ENCODE assay signal across 8 mouse cellular contexts in genomic region chrX:134750764-134751592, GRCm38 (mm10). TPM values are rescaled to one million over a fixed set of nuclear protein-coding genes. Genes with fewer than 3 reads are reported as not detected.
A peak's percentile ranks its signal among the peaks of the same experiment; 100 is the strongest.
DNase-seq lines count a peak whose midpoint lies in the region; ATAC-seq and TF ChIP-seq lines count a peak whose summit lies in the region.

Gene Armcx6 (minus strand): TSS chrX:134751417.

- peak; percentile 91 for ATAC-seq in G1E (ENCODE audit: extremely low read depth, insufficient number of reproducible peaks, low FRiP score, poor library complexity, severe bottlenecking)
- peak; percentile 92 for ATAC-seq in cerebellum, adult (ENCODE audit: insufficient number of reproducible peaks, low FRiP score, low TSS enrichment)
- peak; percentile 96 for ATAC-seq in forebrain, embryonic 14.5 days
- ATAC-seq in neural tube, embryonic 15.5 days (ENCODE audit: low FRiP score): peak; percentile 94

- H3K27me3 ChIP-seq in G1E (ENCODE audit: insufficient read depth, low read length): 0 out of 2 replicates have a peak, but pooled peaks cover 5% of the 10 kb centered on the region
- H3K27me3 ChIP-seq in forebrain, embryonic 14.5 days (replicated peaks; ENCODE audit: control insufficient read depth, insufficient read depth, low read length): no peaks in the 10 kb centered on the region
- H3K27me3 ChIP-seq in neural tube, embryonic 15.5 days (replicated peaks): 0 out of 2 replicates have a peak, but pooled peaks cover 2% of the 10 kb centered on the region

- peak within 1 kb of the TSS; percentile 57 for H3K4me2 ChIP-seq in forebrain, embryonic 14.5 days (ENCODE audit: low read length)
- H3K4me2 ChIP-seq in neural tube, embryonic 15.5 days: peak within 1 kb of the TSS; percentile 56

- peak within 1 kb of the TSS; percentile 65 for H3K27ac ChIP-seq in forebrain, embryonic 14.5 days (ENCODE audit: low read depth, low read length)
- peak within 1 kb of the TSS; percentile 83 for H3K27ac ChIP-seq in neural tube, embryonic 15.5 days (replicated peaks)

- no peak for TF ChIP-seq POLR2A in lung, adult 2 months (IDR thresholded peaks at IDR 0.05; ENCODE audit: borderline replicate concordance, extremely low read depth, low read depth, low read length)

- no peaks in the 10 kb centered on the region for H3K36me3 ChIP-seq in G1E (replicated peaks)
- H3K36me3 ChIP-seq in forebrain, embryonic 14.5 days (ENCODE audit: control insufficient read depth, insufficient read depth, low read length): no peaks in the 10 kb centered on the region
- H3K36me3 ChIP-seq in neural tube, embryonic 15.5 days: no peaks in the 10 kb centered on the region

- 32% methylated on average over 35 of the region's 36 CpGs for WGBS in forebrain, embryonic 14.5 days
- 29% methylated on average over 36 of the region's 36 CpGs for WGBS in lung, adult 2 months
- WGBS in neural tube, embryonic 15.5 days: 20% methylated on average over 32 of the region's 36 CpGs

- DNase-seq in G1E (ENCODE audit: low spot score): no peak
- peak; percentile 90 for DNase-seq in forebrain, embryonic 14.5 days (ENCODE audit: low spot score)
- DNase-seq in heart, postnatal 10 days: peak; percentile 69 to 71
- peak; percentile 77 to 86 for DNase-seq in kidney, postnatal 4 days
- DNase-seq in lung, adult 2 months: peak; percentile 28
- DNase-seq in thymus, adult 18-20 months: peak; percentile 64 to 65

- intact Hi-C loops in heart, postnatal 10 days (cut with DNase I): loop anchor here (5.0 kb wide), 1 partner anchor 56 kb away; the partner anchor contains the start of gene Armcx2

- H3K9ac ChIP-seq in forebrain, embryonic 14.5 days (ENCODE audit: low read length): peak within 1 kb of the TSS; percentile 69
- H3K9ac ChIP-seq in neural tube, embryonic 15.5 days (replicated peaks): peak within 1 kb of the TSS; percentile 59

- H3K4me3 ChIP-seq in G1E (ENCODE audit: low read depth, low read length): peak within 1 kb of the TSS; percentile 64
- peak within 1 kb of the TSS; percentile 43 for H3K4me3 ChIP-seq in forebrain, embryonic 14.5 days (ENCODE audit: low read depth, low read length)
- H3K4me3 ChIP-seq in lung, adult 2 months (replicated peaks; ENCODE audit: extremely low read depth, low read depth, low read length): peak within 1 kb of the TSS; percentile 86
- H3K4me3 ChIP-seq in neural tube, embryonic 15.5 days (replicated peaks): peak within 1 kb of the TSS; percentile 53

- no peaks in the 10 kb centered on the region for H3K4me1 ChIP-seq in G1E (ENCODE audit: insufficient read depth, low read depth, low read length)
- no peaks in the 10 kb centered on the region for H3K4me1 ChIP-seq in forebrain, embryonic 14.5 days (ENCODE audit: control insufficient read depth, insufficient read depth, low read length)
- H3K4me1 ChIP-seq in lung, adult 2 months (ENCODE audit: control insufficient read depth, insufficient read depth, low read length): no peaks in the 10 kb centered on the region
- H3K4me1 ChIP-seq in neural tube, embryonic 15.5 days: peaks cover 6% of the 10 kb centered on the region

- TF ChIP-seq CTCF in G1E (IDR thresholded peaks at IDR 0.05; ENCODE audit: low read depth, low read length): no peak
- TF ChIP-seq CTCF in lung, adult 2 months (IDR thresholded peaks at IDR 0.05; ENCODE audit: insufficient read depth, low read length): no peak

- H3K9me3 ChIP-seq in G1E (replicated peaks): no peaks in the 10 kb centered on the region
- no peaks in the 10 kb centered on the region for H3K9me3 ChIP-seq in forebrain, embryonic 14.5 days (replicated peaks; ENCODE audit: control insufficient read depth, low read length)
- no peaks in the 10 kb centered on the region for H3K9me3 ChIP-seq in neural tube, embryonic 15.5 days (replicated peaks)

RNA-seq across cellular contexts. Expression of gene Armcx6, which starts in this region (rescaled TPM):
- 5.2 and 9.3 TPM in 2 replicates for total RNA-seq in G1E (2014; fragmentation: Nextera tagmentation)
- 9.4 and 10.4 TPM in 2 replicates for total RNA-seq in G1E (2017)
- polyA plus RNA-seq in G1E (2012): 2.3 and 2.8 TPM in 2 replicates
- 25.7 and 28.9 TPM in 2 replicates for polyA plus RNA-seq in forebrain, embryonic 14.5 days (2014; fragmentation: Nextera tagmentation; extraction: Ambion mirVana)
- total RNA-seq in heart, postnatal 10 days (2021): 1 to 10 TPM; 6.1 to 6.3 TPM
- polyA plus RNA-seq in lung, adult 2 months (2012; rRNA removed): 1.4 and 2.7 TPM in 2 replicates
- polyA plus RNA-seq in neural tube, embryonic 15.5 days (2015; fragmentation: Nextera tagmentation; extraction: Ambion mirVana): 45.2 and 49.7 TPM in 2 replicates
